Mouse (Mus musculus) kidney, adult 8-10 months (tissue): Measurements from ENCODE around the gene Pla2g15.
A peak's percentile ranks its signal among the peaks of the same experiment; 100 is the strongest.
"Not testable (repeated sequence)": the region's sequence is repeated elsewhere in the genome, so short reads cannot be mapped to it uniquely, and the experiment has no call there.

Source experiments
- DNase-seq, 2 experiments: peaks; one replicate each; pipeline ENCODE4 v3.0.0; 2022

Pla2g15 gene

GRCm38 (mm10) chr8:106173566-106173965 is 23.4 kb downstream of the Pla2g15 start:
- no peak for DNase-seq

- no peak for DNase-seq
These were observed 26.7 kb downstream of the Pla2g15 start for GRCm38 (mm10) chr8:106176891-106177290.

- DNase-seq, result no peak
These were observed 27.4 kb downstream of the Pla2g15 start for GRCm38 (mm10) chr8:106177594-106177993.

- no peak for DNase-seq
These were observed 28.2 kb downstream of the Pla2g15 start for GRCm38 (mm10) chr8:106178428-106178827.

GRCm38 (mm10) chr8:106185628-106186270 is 35.5 kb downstream of the Pla2g15 start:
- DNase-seq, result no peak

GRCm38 (mm10) chr8:106186394-106186793 is 36.2 kb downstream of the Pla2g15 start:
- DNase-seq, result no peak

GRCm38 (mm10) chr8:106189162-106189561 is 39.0 kb downstream of the Pla2g15 start:
- DNase-seq, result no peak

GRCm38 (mm10) chr8:106191639-106192038 is 41.4 kb downstream of the Pla2g15 start:
- DNase-seq, result no peak

GRCm38 (mm10) chr8:106193162-106193561 is 43.0 kb downstream of the Pla2g15 start:
- DNase-seq, result no peak

- DNase-seq, result no peak
These were observed 43.9 kb downstream of the Pla2g15 start for GRCm38 (mm10) chr8:106194062-106194461.

GRCm38 (mm10) chr8:106198741-106199140 is 48.5 kb downstream of the Pla2g15 start:
- peak; percentile 26 to 33 for DNase-seq

- not testable (repeated sequence) for DNase-seq
These were observed 49.4 kb downstream of the Pla2g15 start for GRCm38 (mm10) chr8:106199596-106199995.

GRCm38 (mm10) chr8:106210035-106210731 is 60.0 kb downstream of the Pla2g15 start:
- DNase-seq, result peak in 1 of 2 experiments; percentile 8

GRCm38 (mm10) chr8:106210821-106211345 is 60.7 kb downstream of the Pla2g15 start, which contains the start of the genes Slc7a6os and Prmt7:
TSS of gene Slc7a6os (minus strand) at chr8:106210935.
TSS of gene Prmt7 (plus strand) at chr8:106210936.
- peak; percentile 92 to 95 for DNase-seq

- no peak for DNase-seq
These were observed 61.2 kb downstream of the Pla2g15 start for GRCm38 (mm10) chr8:106211421-106211820.

- DNase-seq, result no peak
These were observed 63.8 kb downstream of the Pla2g15 start for GRCm38 (mm10) chr8:106213959-106214358.
